Mouse (Mus musculus) embryonic fibroblast, embryonic 13.5 days (primary cell): Measurements from ENCODE around the gene Magi3. TPM values are rescaled to one million over a fixed set of nuclear protein-coding genes. Genes with fewer than 3 reads are reported as not detected.

Experiments used
- H3K27ac ChIP-seq: 2 replicates; pipeline ENCODE4 v1.5.1; 2012; ENCODE audit warnings: low read length, control low read depth, inconsistent platforms; ENCODE audit not compliant: insufficient read depth
- H3K4me1 ChIP-seq: 2 replicates; pipeline ENCODE4 v1.6.1; 2011; ENCODE audit warnings: low read length; ENCODE audit not compliant: control insufficient read depth, insufficient read depth
- H3K4me3 ChIP-seq: 2 replicates; pipeline ENCODE4 v1.5.1; 2011; ENCODE audit warnings: mild to moderate bottlenecking, control low read depth, low read length; ENCODE audit not compliant: insufficient read depth
- CTCF ChIP-seq: IDR thresholded peaks from 2 replicates; pipeline ENCODE4 v1.5.1; 2011; ENCODE audit warnings: mild to moderate bottlenecking, control low read depth, low read length, moderate library complexity, borderline replicate concordance; ENCODE audit not compliant: insufficient read depth
- POLR2A ChIP-seq: IDR thresholded peaks from 2 replicates; pipeline ENCODE4 v1.6.1; 2011; ENCODE audit warnings: low read depth, mild to moderate bottlenecking, control low read depth, low read length, moderate library complexity
- polyA plus RNA-seq: library from polyadenylated mRNA; stranded (reverse); fragments of >200 nt; gene quantifications from 2 replicates; pipeline ENCODE4 v1.2.4, GENCODE M21; 2011; ENCODE audit warnings: low read depth; ENCODE audit not compliant: missing spikeins, insufficient read length

The Magi3 gene
- polyA plus RNA-seq = 10.6 and 11.2 TPM in 2 replicates

DNA sequence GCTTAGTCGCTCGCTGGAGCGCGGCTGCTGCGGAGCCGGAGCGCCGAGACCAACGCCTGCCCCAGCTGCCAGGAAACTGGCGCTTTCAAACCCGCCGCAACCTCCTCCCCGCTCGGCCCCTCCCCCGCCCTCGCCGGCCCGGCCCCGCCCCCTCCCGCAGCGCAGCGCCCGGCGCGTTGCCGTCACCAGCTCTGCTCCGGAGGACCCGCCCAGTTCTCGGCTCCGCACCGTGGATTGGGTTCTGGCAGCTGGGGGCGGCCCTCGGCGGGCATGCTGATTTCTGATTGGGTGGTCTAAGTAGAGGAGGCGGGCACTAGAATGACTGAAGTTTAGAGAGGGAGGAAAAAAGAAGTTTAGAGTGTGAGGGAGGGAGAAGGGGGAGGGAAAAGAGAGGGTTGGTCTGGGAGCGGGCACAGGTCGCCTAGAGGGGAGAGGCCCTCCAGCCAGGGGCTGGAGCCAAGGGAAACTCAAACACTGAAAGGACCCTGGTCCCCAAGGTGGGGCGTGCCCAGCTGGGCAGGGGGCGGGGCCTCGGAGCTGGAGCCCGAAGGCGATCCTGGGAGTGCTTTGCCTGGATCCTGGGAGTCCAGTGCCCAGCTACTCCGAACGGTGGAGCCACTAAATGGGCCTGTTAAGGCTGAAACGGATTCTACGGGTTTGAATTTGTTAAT is at the start of gene Magi3:
Gene Magi3, minus strand, starts transcription at position 80 of the 671 bp plus-strand sequence.
- H3K27ac ChIP-seq = peak within 1 kb of the TSS; percentile 85
- TF ChIP-seq POLR2A (peak; percentile 85), CTCF (no peak)
- H3K4me3 ChIP-seq = peak within 1 kb of the TSS; percentile 76
- H3K4me1 ChIP-seq = peaks cover 2% of the 10 kb centered on the region

DNA sequence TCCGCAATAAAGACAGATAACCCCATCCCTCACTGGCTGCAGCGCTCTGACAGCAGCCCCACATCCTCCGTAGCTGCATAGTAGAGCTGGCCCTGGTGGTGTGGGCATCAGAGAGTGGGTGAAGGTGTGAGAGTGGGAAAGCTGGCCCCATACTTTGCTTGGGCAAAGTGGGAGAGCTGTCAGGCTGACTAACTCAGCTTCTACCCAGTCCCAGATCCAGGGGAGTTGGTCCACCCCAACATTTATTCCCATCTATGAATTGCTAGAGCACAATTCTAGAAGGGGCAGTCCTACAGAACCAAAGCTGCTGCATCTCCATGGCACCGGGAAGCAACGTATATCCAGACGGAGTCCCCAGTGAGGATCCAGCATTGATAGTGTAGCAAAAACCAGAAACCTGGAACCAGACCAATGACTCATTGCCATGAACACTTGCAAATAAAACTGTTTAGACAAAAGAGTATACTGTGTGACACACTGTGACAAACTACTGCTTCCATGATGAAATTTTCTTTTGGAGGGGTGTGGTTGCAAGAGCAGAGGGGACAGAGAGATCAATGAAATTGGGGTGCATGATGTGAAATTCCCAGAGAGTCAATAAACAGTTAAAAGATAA is 44.5 kb upstream of the Magi3 start:
- Histone ChIP-seq H3K4me1 (no peaks in the 10 kb centered on the region), H3K4me3 (no peak overlapping the region)
- TF ChIP-seq CTCF (no peak), POLR2A (no peak)

DNA sequence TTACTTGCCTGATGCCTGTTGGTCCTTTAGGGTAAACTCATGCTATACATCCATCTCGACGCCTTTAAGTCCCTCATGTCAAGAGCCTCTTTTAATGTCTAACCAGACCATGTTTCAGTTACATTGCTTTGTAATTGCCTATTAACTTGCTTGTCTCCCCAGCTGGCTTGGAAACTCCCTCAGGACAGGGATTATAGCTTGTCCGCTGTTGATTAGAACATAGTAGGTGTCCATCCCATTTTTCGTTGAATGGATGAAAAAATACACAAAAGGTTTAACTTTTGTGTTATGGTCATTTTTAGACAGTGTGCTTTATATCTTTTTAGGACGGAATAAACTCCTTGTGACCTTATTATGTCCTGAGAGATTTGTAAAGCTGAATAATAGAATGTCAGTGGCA is 40.0 kb upstream of the Magi3 start:
- Histone ChIP-seq H3K4me1 (no peaks in the 10 kb centered on the region), H3K27ac (no peak overlapping the region), H3K4me3 (no peak overlapping the region)
- no peak for TF ChIP-seq POLR2A
- TF ChIP-seq CTCF = no peak

More for the DNA sequence above, 44.5 kb upstream of the Magi3 start:
- no peak overlapping the region for H3K27ac ChIP-seq

DNA sequence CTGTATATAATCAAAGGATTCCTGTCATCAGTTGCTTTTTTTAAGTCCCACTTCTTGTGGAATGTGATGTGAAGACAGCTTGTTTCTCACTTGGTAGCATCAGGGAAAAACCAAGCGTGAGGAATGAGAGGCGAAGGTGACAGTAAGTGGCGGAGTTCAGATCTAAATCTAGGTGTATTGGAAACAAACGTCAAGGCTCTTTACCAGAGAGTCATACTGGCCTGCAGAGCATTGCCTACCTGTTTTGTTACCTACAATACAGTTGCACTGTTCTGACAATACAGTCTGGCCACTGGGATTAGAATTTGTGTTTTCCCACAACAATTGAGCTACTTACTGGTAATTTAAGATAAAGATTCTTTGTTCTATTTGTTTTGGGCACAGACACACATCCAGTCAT is 39.0 kb upstream of the Magi3 start:
- no peak for TF ChIP-seq CTCF
- TF ChIP-seq POLR2A = no peak
- no peaks in the 10 kb centered on the region for H3K4me1 ChIP-seq
- H3K27ac ChIP-seq = no peak overlapping the region
- no peak overlapping the region for H3K4me3 ChIP-seq

DNA sequence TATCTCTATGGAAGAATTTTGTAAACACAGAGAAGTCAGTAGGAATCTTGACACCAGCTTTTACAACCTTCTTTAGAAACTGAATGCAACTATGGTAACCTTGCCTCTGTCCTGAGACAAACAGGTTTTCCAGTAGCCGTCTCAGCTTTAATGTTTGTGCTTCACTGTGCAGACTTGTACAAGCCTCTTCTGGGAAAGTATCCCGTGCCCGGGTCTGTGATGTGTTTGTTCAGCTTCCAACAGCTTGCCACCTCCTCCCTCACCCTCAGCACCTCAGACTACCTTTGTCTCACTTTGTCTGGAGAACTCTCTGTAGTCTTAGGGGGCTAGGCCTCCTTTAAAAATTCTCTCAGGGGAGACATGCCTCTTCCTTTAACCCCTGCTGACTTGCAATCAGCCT is 36.9 kb upstream of the Magi3 start:
- Histone ChIP-seq H3K4me3 (no peak overlapping the region), H3K27ac (no peak overlapping the region), H3K4me1 (no peaks in the 10 kb centered on the region)
- TF ChIP-seq POLR2A (no peak), CTCF (no peak)

DNA sequence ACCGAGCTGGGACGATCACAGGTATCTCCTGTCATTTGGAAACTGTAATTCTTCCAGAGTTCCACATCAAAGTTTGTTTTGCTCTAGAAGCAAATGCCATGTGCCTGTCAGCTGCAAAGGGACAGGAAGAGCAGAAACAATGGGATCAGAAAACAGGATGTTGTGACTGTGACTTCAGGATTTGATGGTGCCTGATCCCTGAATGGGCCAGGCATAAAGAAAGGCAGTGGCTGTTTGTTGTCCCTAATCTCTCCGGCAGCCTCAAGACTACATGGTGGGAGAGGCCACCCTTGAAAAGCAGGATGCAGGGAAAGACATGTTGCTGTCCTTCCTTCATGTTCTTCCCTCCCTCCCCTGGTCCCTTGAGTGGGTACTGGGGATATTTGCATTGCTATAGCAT is 33.6 kb upstream of the Magi3 start:
- Histone ChIP-seq H3K27ac (no peak overlapping the region), H3K4me3 (no peak overlapping the region), H3K4me1 (no peaks in the 10 kb centered on the region)
- TF ChIP-seq CTCF (no peak), POLR2A (no peak)

DNA sequence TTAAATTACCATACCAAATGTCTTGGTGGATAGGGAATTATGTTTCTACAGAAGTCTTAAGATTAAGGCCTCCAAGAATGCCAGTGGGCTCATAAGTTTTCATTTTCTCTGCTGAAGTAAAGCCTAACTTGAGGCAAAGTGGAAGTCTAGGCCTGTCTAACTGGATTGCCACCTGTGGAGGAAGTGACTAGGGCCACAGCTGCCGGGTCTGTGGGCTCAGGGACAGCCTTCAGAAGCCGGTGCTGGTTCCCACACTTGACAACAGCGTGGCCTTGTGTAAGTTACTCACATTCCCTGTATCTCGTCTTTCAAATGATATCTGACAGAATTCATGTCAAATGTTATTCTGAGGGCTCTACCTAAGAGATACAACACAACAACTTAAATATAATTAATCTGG is 27.7 kb upstream of the Magi3 start:
- H3K27ac ChIP-seq = no peak overlapping the region
- H3K4me1 ChIP-seq = no peaks in the 10 kb centered on the region
- TF ChIP-seq CTCF (no peak), POLR2A (no peak)
- no peak overlapping the region for H3K4me3 ChIP-seq

DNA sequence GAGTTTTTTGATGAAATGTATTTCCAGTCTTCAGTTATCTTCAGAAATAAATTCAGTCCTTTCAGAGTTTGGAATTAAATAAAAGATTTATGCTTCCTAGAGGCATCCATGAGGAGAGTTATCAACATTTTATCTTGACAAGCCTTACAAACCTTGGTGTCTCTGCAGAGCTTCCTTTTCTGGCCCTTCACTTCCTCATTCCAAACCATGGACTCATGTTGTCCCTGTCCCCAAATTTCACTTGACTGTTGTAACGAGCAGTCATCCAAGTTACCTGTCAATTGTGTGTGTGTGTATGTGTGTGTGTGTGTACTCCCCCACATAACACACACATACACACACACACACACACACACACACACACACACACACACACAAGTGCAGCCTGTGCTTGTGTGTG is 26.9 kb upstream of the Magi3 start:
- no peak overlapping the region for H3K27ac ChIP-seq
- H3K4me3 ChIP-seq = no peak overlapping the region
- TF ChIP-seq CTCF (no peak), POLR2A (no peak)
- no peaks in the 10 kb centered on the region for H3K4me1 ChIP-seq

DNA sequence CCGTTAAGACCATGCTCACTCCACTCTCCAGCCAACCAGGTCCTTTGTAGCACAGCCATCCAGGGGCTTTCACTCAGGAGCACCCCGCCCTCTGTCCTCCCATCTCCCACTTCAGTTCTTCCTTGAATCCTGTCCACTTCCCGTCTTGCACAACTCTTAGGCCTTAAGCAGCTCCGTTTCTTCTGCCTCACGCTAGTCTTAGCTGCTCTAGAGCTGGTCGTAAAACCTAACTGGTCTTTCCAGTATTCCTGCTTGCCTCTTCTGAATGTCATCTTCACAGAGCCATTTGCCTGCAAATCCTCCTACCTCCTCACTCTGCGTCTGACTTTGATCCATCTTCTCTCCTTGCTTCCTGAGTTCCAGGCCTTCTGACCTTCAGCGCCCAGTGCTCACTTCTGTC is 24.2 kb upstream of the Magi3 start:
- no peak overlapping the region for H3K4me3 ChIP-seq
- TF ChIP-seq CTCF (no peak), POLR2A (no peak)
- H3K4me1 ChIP-seq = peaks cover 8% of the 10 kb centered on the region
- no peak overlapping the region for H3K27ac ChIP-seq

DNA sequence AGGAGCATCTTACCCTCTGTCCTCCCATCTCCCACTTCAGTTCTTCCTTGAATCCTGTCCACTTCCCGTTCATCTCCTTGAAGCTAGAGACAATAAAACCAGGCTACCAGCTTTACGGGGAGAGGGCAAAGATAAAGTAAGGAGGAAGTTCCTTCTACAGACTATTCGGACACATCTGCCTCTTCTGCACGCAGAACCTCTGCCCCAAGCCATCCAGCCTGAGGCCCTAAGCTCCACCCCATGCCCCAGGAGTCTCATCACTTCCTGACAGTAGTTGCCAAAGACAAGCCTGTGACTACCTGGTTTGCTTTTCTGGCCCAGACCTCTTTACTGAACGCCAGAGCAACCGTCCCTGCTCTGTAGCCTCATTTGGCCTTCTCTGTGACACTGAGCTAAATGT is 23.8 kb upstream of the Magi3 start:
- TF ChIP-seq CTCF (no peak), POLR2A (no peak)
- no peak overlapping the region for H3K27ac ChIP-seq
- H3K4me3 ChIP-seq = no peak overlapping the region
- H3K4me1 ChIP-seq = peaks cover 11% of the 10 kb centered on the region
